Mouse (Mus musculus) olfactory bulb, adult 2 months (tissue): ENCODE results near the gene Sdc4.

ENCODE experiments used
- CTCF ChIP-seq: fragments of 200-500 bp; IDR thresholded peaks from 2 replicates; pipeline ENCODE4 v1.5.1; 2012; ENCODE audit warnings: low read depth, mild to moderate bottlenecking, low read length, moderate library complexity; ENCODE audit not compliant: insufficient read depth
- POLR2A ChIP-seq: fragments of 200-500 bp; IDR thresholded peaks from 2 replicates; pipeline ENCODE4 v1.6.1; 2012; ENCODE audit warnings: mild to moderate bottlenecking, low read depth, low read length, moderate library complexity; ENCODE audit not compliant: insufficient read depth

DNA sequence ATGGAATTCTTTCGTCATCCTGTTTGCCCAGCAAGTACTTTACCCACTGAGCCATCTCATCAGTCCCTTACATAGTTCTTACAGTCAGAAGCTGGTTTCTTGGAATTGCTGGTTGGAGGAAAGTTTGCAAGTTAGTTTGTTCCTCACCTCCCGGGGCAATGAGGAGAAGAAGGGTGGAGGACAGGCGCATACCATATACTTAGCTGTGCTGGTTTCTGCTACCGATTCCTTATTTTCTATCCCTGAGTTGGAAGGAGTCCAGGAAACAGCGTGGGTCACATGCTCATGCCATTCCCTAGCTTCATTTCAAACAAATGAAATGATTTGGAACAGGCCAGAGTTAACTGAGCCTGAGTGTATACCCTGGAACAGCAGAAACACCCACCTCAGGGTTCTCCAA is 5.2 kb upstream of the Sdc4 start:
- TF ChIP-seq POLR2A (no peak), CTCF (no peak)
